Mouse (Mus musculus) limb, embryonic 12.5 days (tissue): Measurements from ENCODE around the gene Cd247. TPM values are rescaled to one million over a fixed set of nuclear protein-coding genes. Genes with fewer than 3 reads are reported as not detected.

ENCODE experiments used
- ATAC-seq: fragments of 200-750 bp; cut with Nextera tagmentation; 2 replicates; pipeline ENCODE4 v1.8.0; 2017; ENCODE audit warnings: low read depth, moderate TSS enrichment; ENCODE audit not compliant: insufficient number of reproducible peaks, insufficient read depth, low FRiP score, low TSS enrichment
- H3K27ac ChIP-seq: fragments of 300-500 bp; sonication (generic); 2 replicates; pipeline ENCODE4 v1.5.1; 2016; ENCODE audit warnings: mild to moderate bottlenecking, moderate library complexity
- H3K27me3 ChIP-seq: fragments of 300-500 bp; sonication (generic); 2 replicates; pipeline ENCODE4 v1.6.1; 2016; ENCODE audit warnings: mild to moderate bottlenecking, moderate library complexity
- H3K36me3 ChIP-seq: fragments of 300-500 bp; sonication (generic); 2 replicates; pipeline ENCODE4 v1.6.1; 2016; ENCODE audit warnings: mild to moderate bottlenecking, moderate library complexity
- H3K4me1 ChIP-seq: fragments of 300-500 bp; sonication (generic); replicated peaks from 2 replicates; pipeline ENCODE4 v1.6.1; 2016
- H3K4me2 ChIP-seq: fragments of 300-500 bp; sonication (generic); 2 replicates; pipeline ENCODE4 v1.6.1; 2016; ENCODE audit warnings: mild to moderate bottlenecking, moderate library complexity
- H3K4me3 ChIP-seq: fragments of 300-500 bp; sonication (generic); replicated peaks from 2 replicates; pipeline ENCODE4 v1.5.1; 2016; ENCODE audit warnings: mild to moderate bottlenecking
- H3K9ac ChIP-seq: fragments of 300-500 bp; sonication (generic); replicated peaks from 2 replicates; pipeline ENCODE4 v1.6.1; 2016; ENCODE audit warnings: mild to moderate bottlenecking, moderate library complexity
- H3K9me3 ChIP-seq: fragments of 300-500 bp; sonication (generic); 2 replicates; pipeline ENCODE4 v1.6.1; 2016; ENCODE audit warnings: mild to moderate bottlenecking, moderate library complexity
- WGBS: fragments of 180-500 bp; shearing (Covaris S2); methylation state at CpG from one replicate; pipeline ENCODE4 v1.1.7; 2016; 5-methylcytosine and 5-hydroxymethylcytosine counted together
- polyA plus RNA-seq: library from polyadenylated mRNA; unstranded; fragments of >200 nt; fragmentation: Nextera tagmentation; extraction: Ambion mirVana; gene quantifications from 2 replicates; pipeline ENCODE4 v1.2.1, GENCODE M21; 2016

Cd247 gene
- polyA plus RNA-seq, 1 experiment from 2014 or later = 1.4 TPM

- 0 out of 2 replicates have a peak within 1 kb of the TSS, but pooled peaks have one; percentile 29 for H3K27ac ChIP-seq
Observed at GRCm38 (mm10) chr1:165763635-165764372, 24.7 kb upstream of the Cd247 start, which contains the start of gene Creg1. Creg1 (plus strand) TSS chr1:165763746.

DNA sequence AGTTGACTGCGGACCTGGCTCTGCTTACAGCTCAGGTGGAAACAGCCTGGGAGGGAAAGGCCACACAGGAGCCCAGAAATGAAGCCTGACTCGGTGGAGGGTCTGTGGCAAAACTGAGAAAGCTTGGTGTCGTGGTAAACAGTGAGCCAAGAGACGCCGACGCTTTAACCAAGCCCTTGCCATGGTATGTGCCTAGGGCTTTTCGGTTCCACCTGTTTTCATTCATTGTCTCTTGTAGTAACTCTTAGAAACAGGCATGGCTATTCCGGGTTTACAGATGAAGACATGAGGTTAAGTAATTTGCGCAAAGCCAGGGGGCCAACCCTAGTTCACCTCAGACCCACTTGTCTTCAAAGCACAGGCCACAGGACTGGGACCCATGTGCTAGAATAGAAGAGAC is 23.9 kb upstream of the Cd247 start:
- peak overlapping the region; percentile 80 for H3K9ac ChIP-seq
- no peak for ATAC-seq
- peaks cover 7% of the 10 kb centered on the region for H3K4me1 ChIP-seq
- H3K4me2 ChIP-seq = peak overlapping the region; percentile 89
- H3K4me3 ChIP-seq = peak overlapping the region; percentile 79
- no peaks in the 10 kb centered on the region for H3K36me3 ChIP-seq
- H3K27me3 ChIP-seq = peaks cover 25% of the 10 kb centered on the region
- H3K27ac ChIP-seq = no peak overlapping the region
- WGBS = 49% methylated on average over 9 of the region's 9 CpGs
- H3K9me3 ChIP-seq = no peaks in the 10 kb centered on the region

More at GRCm38 (mm10) chr1:165763635-165764372, 24.7 kb upstream of the Cd247 start, which contains the start of gene Creg1:
- Histone ChIP-seq H3K4me2 (peak within 1 kb of the TSS; percentile 89), H3K9me3 (no peaks in the 10 kb centered on the region), H3K27me3 (peaks cover 25% of the 10 kb centered on the region), H3K4me3 (peak within 1 kb of the TSS; percentile 79), H3K4me1 (peaks cover 7% of the 10 kb centered on the region), H3K36me3 (no peaks in the 10 kb centered on the region), H3K9ac (peak within 1 kb of the TSS; percentile 80)
- ATAC-seq = peak; percentile 95
- under 1% methylated on average over 57 of the region's 57 CpGs for WGBS

- Histone ChIP-seq H3K9me3 (no peaks in the 10 kb centered on the region), H3K27me3 (peaks cover 25% of the 10 kb centered on the region), H3K27ac (no peak overlapping the region), H3K36me3 (no peaks in the 10 kb centered on the region; the same call in 1 of the 2 replicates), H3K4me3 (no peak overlapping the region; the same call in 1 of the 2 replicates), H3K4me2 (0 out of 2 replicates have a peak overlapping the region, but pooled peaks have one; percentile 89), H3K4me1 (peaks cover 7% of the 10 kb centered on the region), H3K9ac (no peak overlapping the region)
- WGBS = 78% methylated on average over 11 of the region's 11 CpGs
- no peak for ATAC-seq
Observed at GRCm38 (mm10) chr1:165765041-165765440, 23.4 kb upstream of the Cd247 start.

DNA sequence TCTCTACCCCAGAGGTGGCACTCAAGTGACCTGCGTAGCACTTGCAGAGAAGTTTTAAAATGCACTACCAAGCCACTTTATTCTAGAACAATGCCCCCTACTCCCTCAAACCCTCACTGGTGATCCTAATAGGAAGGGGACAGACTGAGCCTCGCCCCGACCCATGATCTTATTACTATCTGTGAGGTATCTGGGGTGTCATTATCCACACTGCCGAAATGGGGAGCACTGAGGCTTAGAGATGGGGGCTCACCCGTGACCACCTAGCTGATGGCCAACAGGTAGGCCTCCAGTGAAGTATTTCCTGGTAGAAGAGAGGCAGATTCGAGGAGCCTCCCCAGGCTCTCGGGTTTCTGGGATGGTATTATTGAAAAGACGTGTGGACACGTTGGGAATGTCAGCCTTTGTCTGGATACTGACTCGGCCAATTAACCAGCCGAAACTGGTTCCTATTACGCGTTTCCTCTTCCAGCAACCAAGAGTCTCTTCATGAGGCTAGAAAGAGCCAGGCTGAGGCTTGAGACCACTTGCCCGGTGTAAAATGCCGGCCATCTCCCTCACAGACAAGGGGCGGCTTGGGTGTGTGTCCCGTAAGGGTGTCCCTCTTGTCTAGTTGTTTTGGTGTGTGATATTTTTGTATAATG is 22.7 kb upstream of the Cd247 start:
- H3K4me2 ChIP-seq = no peak overlapping the region
- peaks cover 7% of the 10 kb centered on the region for H3K4me1 ChIP-seq
- H3K4me3 ChIP-seq = no peak overlapping the region
- H3K27ac ChIP-seq = no peak overlapping the region
- H3K9ac ChIP-seq = no peak overlapping the region
- 82% methylated on average over 17 of the region's 17 CpGs for WGBS
- peaks cover 25% of the 10 kb centered on the region for H3K27me3 ChIP-seq
- H3K36me3 ChIP-seq = no peaks in the 10 kb centered on the region; the same call in 1 of the 2 replicates
- H3K9me3 ChIP-seq = no peaks in the 10 kb centered on the region
- no peak for ATAC-seq

DNA sequence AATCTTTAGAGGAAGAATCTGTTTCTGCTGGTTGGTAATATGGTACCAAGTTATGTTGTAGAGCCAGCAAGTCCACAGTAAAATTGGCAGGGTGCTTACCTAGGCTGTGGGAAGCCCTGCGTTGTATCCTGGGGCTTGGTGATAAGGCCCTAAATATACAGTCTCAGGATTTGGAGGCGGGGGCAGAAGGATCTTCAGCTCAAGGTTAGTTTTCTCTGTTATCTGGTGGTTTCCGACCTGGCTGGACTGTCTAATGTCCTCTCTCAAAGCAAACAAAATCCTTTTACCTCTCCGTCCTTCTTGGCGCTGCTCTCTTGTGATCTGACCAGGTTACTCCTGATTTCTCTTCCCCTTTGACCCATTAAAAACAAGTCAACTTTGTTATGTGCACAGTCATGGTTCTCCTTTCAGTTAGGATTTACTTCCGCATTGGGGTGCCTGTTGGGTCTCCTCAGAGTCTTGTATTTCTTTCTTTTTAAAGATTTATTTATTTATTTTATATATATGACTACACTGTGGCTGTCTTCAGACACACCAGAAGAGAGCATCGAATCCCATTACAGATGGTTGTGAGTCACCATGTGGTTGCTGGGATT is 22.1 kb upstream of the Cd247 start:
- Histone ChIP-seq H3K9me3 (no peaks in the 10 kb centered on the region), H3K9ac (no peak overlapping the region), H3K36me3 (no peaks in the 10 kb centered on the region; the same call in 1 of the 2 replicates), H3K4me1 (peaks cover 8% of the 10 kb centered on the region), H3K4me2 (no peak overlapping the region), H3K27ac (no peak overlapping the region; the same call in 1 of the 2 replicates), H3K27me3 (peaks cover 25% of the 10 kb centered on the region), H3K4me3 (no peak overlapping the region)
- 88% methylated on average over 7 of the region's 7 CpGs for WGBS
- no peak for ATAC-seq

DNA sequence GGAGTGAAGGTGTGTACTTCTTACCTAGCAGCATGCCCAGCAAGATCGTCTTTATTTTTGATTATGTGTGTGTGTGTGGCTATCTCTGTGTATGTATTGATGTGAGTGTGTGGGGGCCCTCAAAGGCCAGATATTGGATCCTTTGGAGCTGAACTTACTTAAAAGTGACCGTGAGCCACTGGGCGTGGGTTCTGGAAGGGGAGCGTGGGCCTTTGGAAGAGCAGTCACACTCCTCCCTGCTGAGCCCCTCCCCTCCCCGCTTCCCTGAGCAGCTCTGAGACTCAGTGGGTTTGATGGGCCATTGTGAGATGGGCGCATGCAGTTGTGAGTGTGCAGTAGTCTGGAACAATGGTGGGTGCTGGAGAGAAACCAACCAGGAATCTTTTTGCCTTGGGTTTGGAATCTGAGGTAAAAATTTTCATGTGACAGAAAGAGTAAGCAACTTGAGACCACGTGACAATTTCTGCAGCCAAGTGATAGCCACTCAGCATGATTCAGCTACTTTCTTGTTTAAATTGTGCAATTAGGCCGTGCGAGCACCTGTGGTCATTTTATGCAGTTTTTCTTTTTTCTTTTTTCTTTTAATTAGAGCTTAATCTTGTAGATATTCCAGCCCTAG is 19.5 kb upstream of the Cd247 start:
- peaks cover 2% of the 10 kb centered on the region for H3K36me3 ChIP-seq
- peaks cover 9% of the 10 kb centered on the region for H3K4me1 ChIP-seq
- H3K9me3 ChIP-seq = no peaks in the 10 kb centered on the region
- ATAC-seq = no peak
- no peak overlapping the region for H3K27ac ChIP-seq
- no peak overlapping the region for H3K4me3 ChIP-seq
- peaks cover 25% of the 10 kb centered on the region for H3K27me3 ChIP-seq
- H3K4me2 ChIP-seq = no peak overlapping the region
- WGBS = 81% methylated on average over 9 of the region's 9 CpGs
- H3K9ac ChIP-seq = no peak overlapping the region

GRCm38 (mm10) chr1:165770181-165770759 is 18.2 kb upstream of the Cd247 start:
- 0 out of 2 replicates have a peak, but pooled peaks cover 2% of the 10 kb centered on the region for H3K4me1 ChIP-seq
- peaks cover 14% of the 10 kb centered on the region; the same call in 1 of the 2 replicates for H3K27me3 ChIP-seq
- peaks cover 7% of the 10 kb centered on the region for H3K36me3 ChIP-seq
- H3K9me3 ChIP-seq = no peaks in the 10 kb centered on the region
- H3K4me3 ChIP-seq = no peak overlapping the region
- WGBS = 81% methylated on average over 10 of the region's 10 CpGs
- ATAC-seq = no peak
- no peak overlapping the region for H3K27ac ChIP-seq
- no peak overlapping the region for H3K4me2 ChIP-seq
- no peak overlapping the region for H3K9ac ChIP-seq

- H3K9ac ChIP-seq = no peak overlapping the region
- H3K9me3 ChIP-seq = no peaks in the 10 kb centered on the region
- H3K4me1 ChIP-seq = 0 out of 2 replicates have a peak, but pooled peaks cover 2% of the 10 kb centered on the region
- peaks cover 8% of the 10 kb centered on the region; the same call in 1 of the 2 replicates for H3K27me3 ChIP-seq
- no peak overlapping the region for H3K4me3 ChIP-seq
- no peak overlapping the region for H3K27ac ChIP-seq
- peak; percentile 62; the same call in 1 of the 2 replicates for ATAC-seq
- H3K36me3 ChIP-seq = peaks cover 7% of the 10 kb centered on the region
- H3K4me2 ChIP-seq = peak overlapping the region; percentile 30; the same call in 1 of the 2 replicates
- under 1% methylated on average over 12 of the region's 12 CpGs for WGBS
Observed at GRCm38 (mm10) chr1:165771491-165771897, 17.0 kb upstream of the Cd247 start.

GRCm38 (mm10) chr1:165771998-165772397 is 16.5 kb upstream of the Cd247 start:
- no peak for ATAC-seq
- H3K4me2 ChIP-seq = peak overlapping the region; percentile 30; the same call in 1 of the 2 replicates
- WGBS = 56% methylated on average over 9 of the region's 9 CpGs

DNA sequence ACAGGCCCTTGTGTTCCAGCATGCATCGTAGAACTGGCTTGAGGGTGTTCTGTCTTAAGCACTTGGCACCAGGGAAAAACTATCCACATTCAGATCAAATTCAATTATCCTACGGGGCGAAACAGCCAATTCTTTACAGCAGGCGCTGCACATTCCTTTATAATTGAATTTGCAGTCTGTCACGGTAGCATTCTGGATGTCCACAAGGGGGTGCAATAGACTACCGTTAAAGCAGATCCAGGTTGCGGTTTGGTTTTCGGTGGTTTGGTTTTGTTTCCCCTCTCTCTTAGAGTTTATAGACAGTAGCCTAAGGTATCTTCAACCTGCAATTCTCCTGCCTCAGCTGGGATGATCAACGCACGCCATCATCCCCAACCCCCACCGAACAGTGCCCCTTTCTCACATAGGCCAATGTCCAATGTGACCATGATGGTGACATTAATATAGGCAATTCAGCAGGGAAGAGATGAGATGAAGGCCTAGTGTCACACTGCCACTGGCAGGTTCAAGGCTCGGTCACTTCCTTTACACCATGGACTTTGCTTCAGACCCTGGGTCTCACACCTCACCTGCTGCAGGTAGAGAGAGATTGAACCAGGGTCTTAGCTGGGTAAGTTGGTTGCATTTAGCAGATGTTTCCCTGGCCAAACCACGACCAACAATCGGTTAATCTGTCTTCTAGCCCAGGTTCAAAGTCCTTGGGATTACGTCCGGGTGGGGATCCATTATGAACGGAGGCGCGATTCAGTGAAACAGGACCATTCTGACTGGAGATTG is 12.8 kb upstream of the Cd247 start:
- ATAC-seq = no peak
- no peak overlapping the region for H3K4me3 ChIP-seq
- no peak overlapping the region for H3K4me2 ChIP-seq
- H3K36me3 ChIP-seq = peaks cover 7% of the 10 kb centered on the region; the same call in 1 of the 2 replicates
- H3K27me3 ChIP-seq = peaks cover 8% of the 10 kb centered on the region
- peaks cover 7% of the 10 kb centered on the region; the same call in 1 of the 2 replicates for H3K4me1 ChIP-seq
- no peaks in the 10 kb centered on the region for H3K9me3 ChIP-seq
- H3K27ac ChIP-seq = no peak overlapping the region
- H3K9ac ChIP-seq = no peak overlapping the region
- 53% methylated on average over 19 of the region's 19 CpGs for WGBS

More at GRCm38 (mm10) chr1:165771998-165772397, 16.5 kb upstream of the Cd247 start:
- no peaks in the 10 kb centered on the region for H3K9me3 ChIP-seq
- H3K4me3 ChIP-seq = no peak overlapping the region
- peaks cover 7% of the 10 kb centered on the region for H3K36me3 ChIP-seq
- no peak overlapping the region for H3K9ac ChIP-seq
- 0 out of 2 replicates have a peak, but pooled peaks cover 2% of the 10 kb centered on the region for H3K4me1 ChIP-seq
- H3K27me3 ChIP-seq = peaks cover 13% of the 10 kb centered on the region
- no peak overlapping the region for H3K27ac ChIP-seq
